Mouse (Mus musculus) v-Abl transformed pro-B cells (cell line): ENCODE results near the gene Map3k4.
"Not testable (repeated sequence)": the region's sequence is repeated elsewhere in the genome, so short reads cannot be mapped to it uniquely, and the experiment has no call there.

ENCODE experiments used
- in situ Hi-C, 2 experiments: fragments of 400-800 bp; cut with MboI; formaldehyde crosslinking; loops; one replicate each; pipeline ENCODE4 v1.15.1; 2025; ENCODE audit not compliant: unreplicated experiment in 2 of 2

The Map3k4 gene

GRCm38 (mm10) chr17:12309493-12309892 lies 9.1 kb downstream of the Map3k4 start:
- in situ Hi-C loops: loop anchor here (5.0 to 25.0 kb wide), 4 partner anchors 42 to 1997 kb away; partner anchors contain the start of genes Qk (in 2 of the 2) and Wtap (in 1 of the 2)

GRCm38 (mm10) chr17:12309059-12309458 lies 9.5 kb downstream of the Map3k4 start:
- in situ Hi-C loops: loop anchor here (5.0 to 25.0 kb wide), 4 partner anchors 42 to 1997 kb away; partner anchors contain the start of genes Qk (in 2 of the 2) and Wtap (in 1 of the 2)

GRCm38 (mm10) chr17:12307251-12308135 lies 11.1 kb downstream of the Map3k4 start:
- in situ Hi-C loops: loop anchor here (5.0 to 25.0 kb wide), 4 partner anchors 40 to 1995 kb away; partner anchors contain the start of genes Qk (in 2 of the 2) and Wtap (in 1 of the 2)

GRCm38 (mm10) chr17:12304658-12305057 lies 13.9 kb downstream of the Map3k4 start:
- in situ Hi-C loops: loop anchor here (5.0 to 25.0 kb wide), 7 partner anchors 37 to 1992 kb away; partner anchors contain the start of genes Qk (in 2 of the 2) and Wtap (in 1 of the 2)

- in situ Hi-C loops: loop anchor here (5.0 to 25.0 kb wide), 5 partner anchors 39 to 1989 kb away; partner anchors contain the start of genes Qk (in 2 of the 2) and Wtap (in 1 of the 2)
These were observed 17.5 kb downstream of the Map3k4 start for GRCm38 (mm10) chr17:12300896-12301706.

GRCm38 (mm10) chr17:12300127-12300675 lies 18.4 kb downstream of the Map3k4 start:
- in situ Hi-C loops: loop anchor here (5.0 to 25.0 kb wide), 5 partner anchors 38 to 1988 kb away; partner anchors contain the start of genes Qk (in 2 of the 2) and Wtap (in 1 of the 2)

- in situ Hi-C loops: no loop called here
These were observed 19.2 kb downstream of the Map3k4 start for GRCm38 (mm10) chr17:12299371-12299770.

- in situ Hi-C loops: no loop called here
These were observed 20.6 kb downstream of the Map3k4 start for GRCm38 (mm10) chr17:12297978-12298377.

- in situ Hi-C loops: no loop called here
These were observed 21.3 kb downstream of the Map3k4 start for GRCm38 (mm10) chr17:12297292-12297691.

GRCm38 (mm10) chr17:12295926-12296325 lies 22.7 kb downstream of the Map3k4 start:
- in situ Hi-C loops: not testable (repeated sequence)

GRCm38 (mm10) chr17:12294424-12294823 lies 24.2 kb downstream of the Map3k4 start:
- in situ Hi-C loops: no loop called here

GRCm38 (mm10) chr17:12293571-12293970 lies 25.0 kb downstream of the Map3k4 start:
- in situ Hi-C loops: no loop called here

GRCm38 (mm10) chr17:12292877-12293276 lies 25.7 kb downstream of the Map3k4 start:
- in situ Hi-C loops: no loop called here

GRCm38 (mm10) chr17:12292356-12292755 lies 26.2 kb downstream of the Map3k4 start:
- in situ Hi-C loops: no loop called here

- in situ Hi-C loops: no loop called here
These were observed 27.4 kb downstream of the Map3k4 start for GRCm38 (mm10) chr17:12291151-12291550.

GRCm38 (mm10) chr17:12290735-12291134 lies 27.9 kb downstream of the Map3k4 start:
- in situ Hi-C loops: no loop called here

- in situ Hi-C loops: not testable (repeated sequence)
These were observed 28.8 kb downstream of the Map3k4 start for GRCm38 (mm10) chr17:12289836-12290235.

GRCm38 (mm10) chr17:12288871-12289270 lies 29.7 kb downstream of the Map3k4 start:
- in situ Hi-C loops: no loop called here

GRCm38 (mm10) chr17:12279810-12280209 lies 38.8 kb downstream of the Map3k4 start:
- in situ Hi-C loops: no loop called here

- in situ Hi-C loops: no loop called here
These were observed 40.5 kb downstream of the Map3k4 start for GRCm38 (mm10) chr17:12278073-12278472.
